Mouse (Mus musculus) stomach, postnatal 0 days (tissue): ENCODE results near the gene Il17f.

Source experiments
- CTCF ChIP-seq: IDR thresholded peaks from 2 replicates; pipeline ENCODE4 v1.5.1; 2016; ENCODE audit warnings: antibody characterized with exemption, low read depth, mild to moderate bottlenecking, moderate library complexity
- EP300 ChIP-seq: optimal IDR thresholded peaks from 2 replicates; pipeline ENCODE3; 2016; ENCODE audit warnings: antibody characterized with exemption

- TF ChIP-seq CTCF: no peak
- TF ChIP-seq EP300: no peak
These were observed 23.9 kb downstream of the Il17f start for GRCm38 (mm10) chr1:20766526-20766925.
